Mouse (Mus musculus): ENCODE results near the gene Rapgef1. TPM values are rescaled to one million over a fixed set of nuclear protein-coding genes. Genes with fewer than 3 reads are reported as not detected.

Rapgef1 gene
- total RNA-seq, 2 experiments from 2014 or later: 85.1 to 94.1 TPM

GRCm38 (mm10) chr2:29724664-29725365 lies 105.3 kb downstream of the Rapgef1 start:
- no peak for DNase-seq (ENCODE audit: low spot score)
- intact Hi-C loops (cut with DNase I): no loop called here

- intact Hi-C loops (cut with DNase I): no loop called here
- DNase-seq (ENCODE audit: low spot score): no peak
Observed at GRCm38 (mm10) chr2:29729500-29729899, 110.0 kb downstream of the Rapgef1 start.

DNA sequence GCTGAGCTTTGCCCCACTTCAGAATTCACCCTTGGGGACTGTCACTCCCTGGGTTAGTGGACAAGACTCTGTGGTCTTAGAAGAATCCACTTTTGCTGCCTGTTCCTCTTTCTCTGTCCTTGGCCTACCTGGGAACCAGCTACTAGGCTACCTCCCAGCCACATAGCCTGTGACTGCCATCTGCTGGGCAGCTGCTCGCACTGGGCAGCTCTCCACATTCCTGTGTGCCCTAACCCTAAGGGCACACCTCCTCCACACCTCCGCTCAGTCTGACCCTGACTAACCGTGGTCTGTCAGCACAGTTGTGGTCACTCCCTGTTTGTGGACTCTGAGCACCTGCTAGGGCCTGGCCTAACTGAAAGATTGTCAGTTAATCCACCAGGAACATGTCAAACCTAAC lies 112.0 kb downstream of the Rapgef1 start:
- intact Hi-C loops (cut with DNase I): loop anchor here (2.0 kb wide), 1 partner anchor 113 kb away; the partner anchor contains the start of gene Rapgef1
- DNase-seq (ENCODE audit: low spot score): no peak

GRCm38 (mm10) chr2:29732559-29732958 lies 113.0 kb downstream of the Rapgef1 start:
- intact Hi-C loops (cut with DNase I): no loop called here

DNA sequence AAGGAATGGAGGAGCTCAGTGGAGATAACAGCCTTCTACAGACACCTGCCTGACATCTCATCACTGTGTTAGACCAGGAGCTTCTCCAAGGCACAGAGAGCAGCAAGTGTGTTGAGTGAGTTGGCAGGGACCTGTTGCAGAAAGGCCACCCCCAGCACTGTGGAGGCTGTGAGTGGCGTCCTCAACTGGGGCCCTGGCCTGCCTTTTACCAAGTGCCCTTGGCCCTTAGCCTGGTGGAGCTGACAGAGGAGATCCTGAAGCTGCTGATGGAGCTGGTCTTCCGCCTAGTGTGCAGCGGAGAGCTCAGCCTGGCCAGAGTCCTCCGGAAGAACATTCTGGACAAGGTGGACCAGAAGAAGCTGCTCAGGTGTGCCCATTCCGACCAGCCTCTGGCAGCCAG lies 113.8 kb downstream of the Rapgef1 start:
- intact Hi-C loops (cut with DNase I): no loop called here
- DNase-seq (ENCODE audit: low spot score): no peak

More at GRCm38 (mm10) chr2:29732559-29732958, 113.0 kb downstream of the Rapgef1 start:
- DNase-seq (ENCODE audit: low spot score): no peak

DNA sequence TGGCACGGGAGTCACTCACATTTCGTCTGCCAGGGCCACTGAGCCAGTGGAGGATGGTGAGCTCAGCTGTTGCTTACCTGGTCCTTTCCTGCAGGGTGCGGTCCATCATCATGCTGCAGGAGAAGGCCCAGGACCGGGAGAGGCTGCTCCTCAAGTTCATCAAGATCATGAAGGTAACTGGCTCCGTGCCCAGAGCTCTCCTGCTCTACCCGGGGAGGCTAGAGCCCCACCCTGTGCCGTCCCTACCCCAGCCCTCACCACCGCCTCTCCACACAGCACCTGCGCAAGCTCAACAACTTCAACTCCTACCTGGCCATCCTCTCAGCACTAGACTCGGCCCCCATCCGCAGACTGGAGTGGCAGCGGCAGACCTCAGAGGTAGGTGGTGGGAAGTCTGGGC lies 116.2 kb downstream of the Rapgef1 start:
- DNase-seq (ENCODE audit: low spot score): no peak
- intact Hi-C loops (cut with DNase I): no loop called here

DNA sequence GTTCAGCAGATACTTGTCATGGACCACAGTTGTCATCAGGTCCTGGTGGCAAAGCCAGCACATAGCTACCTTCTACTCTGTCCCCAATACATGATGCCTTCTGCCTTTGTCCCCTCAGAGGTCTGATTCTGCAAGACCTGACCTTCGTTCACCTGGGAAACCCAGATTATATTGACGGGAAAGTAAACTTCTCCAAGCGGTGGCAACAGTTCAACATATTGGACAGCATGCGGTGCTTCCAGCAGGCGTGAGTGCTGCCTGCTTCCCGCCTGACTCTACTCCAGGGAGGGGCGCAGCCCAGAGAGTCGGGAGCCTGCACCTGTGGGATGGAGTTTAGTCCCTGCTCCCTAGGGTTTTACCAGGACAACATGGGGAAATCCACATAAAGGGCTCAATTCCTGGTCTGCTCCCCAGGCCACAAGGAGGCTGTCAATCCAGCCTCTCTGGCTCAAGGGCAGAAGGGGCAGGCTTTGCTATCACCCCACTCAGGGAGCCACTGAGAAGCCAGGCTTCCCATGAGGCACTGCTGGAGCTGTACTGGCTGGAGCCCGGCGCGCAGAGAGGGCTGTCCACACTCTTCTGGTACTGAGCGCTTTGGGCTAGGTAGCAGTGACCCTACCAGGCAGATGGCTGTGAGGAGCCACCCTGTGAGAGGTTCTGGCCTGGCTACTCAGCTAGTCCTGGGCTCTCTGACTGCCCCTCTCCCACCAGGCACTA lies 117.8 kb downstream of the Rapgef1 start:
- DNase-seq (ENCODE audit: low spot score): no peak
- intact Hi-C loops (cut with DNase I): no loop called here

DNA sequence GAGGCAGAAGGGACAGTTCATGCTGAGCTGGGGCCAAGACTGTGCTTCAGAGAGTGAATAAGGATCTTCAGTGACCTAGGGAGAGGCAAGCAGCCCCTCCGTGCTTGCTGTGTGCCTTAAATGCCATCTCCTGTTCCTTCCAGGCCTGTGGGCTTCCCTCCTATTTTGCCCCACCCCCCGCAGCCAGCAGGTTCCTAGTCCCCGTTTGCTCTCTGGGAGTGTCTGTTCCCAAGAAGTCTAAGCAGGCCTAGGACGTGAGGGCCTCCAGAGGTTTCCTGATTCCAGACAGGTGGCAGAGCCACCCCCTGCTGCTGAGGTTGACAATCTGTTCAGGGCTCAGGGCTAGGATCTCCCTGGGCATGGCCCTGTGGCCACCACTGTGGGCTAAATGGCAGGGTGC lies 119.3 kb downstream of the Rapgef1 start:
- no peak for DNase-seq (ENCODE audit: low spot score)
- intact Hi-C loops (cut with DNase I): no loop called here

DNA sequence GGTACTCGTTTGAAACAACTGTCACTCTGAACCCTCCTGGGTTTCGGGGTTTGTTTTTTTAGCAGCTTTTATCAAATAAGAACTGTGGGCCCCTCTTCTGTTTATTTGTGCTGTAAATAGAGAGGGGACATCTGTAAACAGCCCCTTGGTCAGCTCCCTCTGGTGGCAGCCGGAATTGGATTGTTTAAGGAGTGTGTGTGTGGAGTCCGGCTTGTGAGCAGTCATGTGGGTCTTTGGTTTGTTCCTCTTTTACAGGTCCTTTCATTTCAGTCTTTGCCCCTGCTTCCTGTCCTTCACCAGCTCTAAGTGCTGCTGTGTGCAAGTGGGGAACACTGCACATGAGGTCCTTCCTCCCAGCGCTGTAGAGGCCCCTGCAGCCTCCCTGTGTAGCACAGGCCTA lies 119.8 kb downstream of the Rapgef1 start:
- intact Hi-C loops (cut with DNase I): no loop called here
- no peak for DNase-seq (ENCODE audit: low spot score)

DNA sequence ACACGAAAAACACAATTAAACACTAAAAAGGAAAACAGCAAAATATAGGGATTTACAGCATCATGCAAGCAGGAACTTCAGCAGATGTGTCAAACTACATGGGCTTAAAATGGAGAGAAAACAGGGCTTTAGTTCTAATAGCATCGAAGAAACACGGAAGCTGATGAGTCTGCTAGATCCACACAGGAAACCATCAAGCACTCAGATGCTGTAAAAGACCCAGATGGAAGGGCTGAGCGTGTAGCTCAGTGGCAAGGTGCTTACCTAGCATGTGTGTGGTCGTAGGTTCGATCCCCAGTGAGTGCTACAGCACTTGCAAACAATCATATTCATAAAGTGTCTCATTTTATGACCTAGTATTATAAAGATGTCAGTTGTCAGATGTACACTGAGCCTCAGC lies 121.7 kb downstream of the Rapgef1 start:
- DNase-seq (ENCODE audit: low spot score): no peak
- intact Hi-C loops (cut with DNase I): no loop called here

DNA sequence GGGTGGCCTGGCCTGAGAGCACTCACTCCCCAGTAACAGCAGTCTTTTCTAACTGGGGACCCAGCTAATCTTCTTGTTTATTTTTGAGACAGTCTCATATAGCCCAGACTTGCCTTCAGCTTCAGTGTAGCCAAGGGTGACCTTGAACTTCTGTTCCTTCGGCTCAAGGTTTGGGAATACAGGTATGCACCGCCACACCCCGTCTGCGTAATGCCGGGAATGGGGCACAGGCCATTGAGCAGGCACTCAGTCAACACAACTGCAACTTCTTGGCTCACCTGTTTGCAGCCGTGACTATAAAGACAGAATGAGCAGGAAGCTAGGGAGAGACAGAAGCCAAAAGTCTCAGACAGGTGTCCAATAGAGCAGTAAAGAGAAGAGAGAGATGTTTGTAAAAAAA lies 124.7 kb downstream of the Rapgef1 start:
- DNase-seq (ENCODE audit: low spot score): no peak
- intact Hi-C loops (cut with DNase I): no loop called here

GRCm38 (mm10) chr2:29747188-29747782 lies 127.8 kb downstream of the Rapgef1 start:
- intact Hi-C loops (cut with DNase I): no loop called here

GRCm38 (mm10) chr2:29747852-29748251 lies 128.3 kb downstream of the Rapgef1 start:
- DNase-seq (ENCODE audit: low spot score): no peak
- intact Hi-C loops (cut with DNase I): no loop called here

More at GRCm38 (mm10) chr2:29747188-29747782, 127.8 kb downstream of the Rapgef1 start:
- DNase-seq (ENCODE audit: low spot score): no peak

DNA sequence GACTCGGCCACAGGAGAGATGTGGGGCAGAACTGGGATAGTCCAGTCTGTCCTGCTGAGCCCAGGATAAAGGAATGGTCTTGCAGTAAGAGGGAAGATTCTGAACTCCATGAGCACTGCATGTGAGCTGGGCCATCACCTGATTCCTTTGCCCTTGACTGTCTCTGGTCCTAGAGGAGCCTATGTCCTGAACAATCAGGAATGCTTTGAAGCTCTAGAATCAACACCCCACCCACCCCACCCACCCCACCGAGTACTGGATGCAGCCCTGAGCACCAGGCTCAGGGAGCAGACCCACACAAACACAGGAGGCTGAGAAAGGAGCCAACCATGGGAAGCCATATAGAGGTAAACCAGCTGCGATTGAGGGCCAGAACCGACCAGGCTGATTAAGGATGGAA lies 129.0 kb downstream of the Rapgef1 start:
- intact Hi-C loops (cut with DNase I): no loop called here
- no peak for DNase-seq (ENCODE audit: low spot score)

GRCm38 (mm10) chr2:29751497-29751896 lies 132.0 kb downstream of the Rapgef1 start, which contains the start of gene Gm13420:
Gene Gm13420 (minus strand): TSS chr2:29751685.
- DNase-seq (ENCODE audit: low spot score): no peak
- intact Hi-C loops (cut with DNase I): no loop called here

DNA sequence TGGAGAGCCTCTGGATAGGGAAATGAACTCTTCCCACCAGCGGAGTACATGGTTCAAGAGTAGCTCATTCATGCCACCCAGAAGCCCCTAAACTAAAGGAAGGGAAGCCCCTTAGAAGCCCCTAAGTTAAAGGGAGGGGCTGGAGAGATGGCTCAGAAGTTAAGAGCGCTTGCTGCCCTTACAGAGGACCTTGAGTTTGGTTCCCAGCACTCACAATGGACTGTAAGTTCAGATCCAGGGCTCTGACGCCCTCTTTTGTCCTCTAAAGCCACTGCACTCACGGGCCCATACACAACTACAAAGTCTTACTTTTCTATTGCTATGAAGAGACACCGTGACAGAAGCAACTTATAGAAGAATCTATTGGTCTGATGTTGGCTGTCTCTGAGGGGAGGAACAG lies 132.9 kb downstream of the Rapgef1 start:
- no peak for DNase-seq (ENCODE audit: low spot score)
- intact Hi-C loops (cut with DNase I): no loop called here

DNA sequence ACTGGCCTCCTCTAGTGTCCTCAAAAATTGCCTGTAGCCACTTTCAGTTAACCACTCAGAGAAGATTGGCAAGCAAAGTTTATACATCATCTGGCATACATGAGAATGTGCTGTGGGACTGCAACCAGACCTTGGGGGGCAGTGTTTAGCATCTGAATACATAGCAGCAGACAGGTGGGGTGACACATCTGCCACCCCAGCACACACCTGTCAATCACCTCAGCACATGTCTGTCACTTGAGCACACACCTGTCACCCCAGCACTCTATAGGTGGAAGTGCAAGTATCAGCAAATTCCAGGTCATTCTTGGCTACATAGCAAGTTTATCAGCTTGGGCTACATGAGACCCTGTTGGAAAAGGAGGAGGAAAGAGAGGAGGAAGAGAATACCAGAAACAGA lies 136.2 kb downstream of the Rapgef1 start:
- no peak for DNase-seq (ENCODE audit: low spot score)
- intact Hi-C loops (cut with DNase I): no loop called here

DNA sequence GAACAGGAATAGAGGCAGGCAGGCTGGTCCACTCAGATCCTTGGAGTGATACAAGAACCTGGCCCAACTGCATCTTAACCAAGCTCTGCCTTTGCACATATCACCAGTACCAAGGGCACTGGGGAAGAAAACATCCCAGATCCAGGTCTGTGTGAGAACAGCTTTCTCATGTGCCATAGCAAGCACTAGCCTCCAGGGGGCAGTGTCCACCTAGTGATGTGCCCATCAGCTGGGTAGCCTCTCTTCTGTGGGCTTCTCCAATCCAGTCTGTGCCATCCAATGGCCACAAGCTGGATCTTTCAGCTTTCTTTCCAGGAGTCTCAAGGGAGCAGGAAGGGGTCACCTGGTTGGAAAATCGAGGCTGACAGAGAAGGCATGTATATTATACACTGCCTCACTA lies 145.3 kb downstream of the Rapgef1 start:
- intact Hi-C loops (cut with DNase I): loop anchor here (2.0 to 5.0 kb wide), 2 partner anchors 52 to 92 kb away; no protein-coding TSS in a partner anchor
- DNase-seq (ENCODE audit: low spot score): no peak

GRCm38 (mm10) chr2:29767976-29768709 lies 148.6 kb downstream of the Rapgef1 start:
- DNase-seq (ENCODE audit: low spot score): no peak
- intact Hi-C loops (cut with DNase I): loop anchor here (5.0 kb wide), 1 partner anchor 89 kb away; no protein-coding TSS in a partner anchor

DNA sequence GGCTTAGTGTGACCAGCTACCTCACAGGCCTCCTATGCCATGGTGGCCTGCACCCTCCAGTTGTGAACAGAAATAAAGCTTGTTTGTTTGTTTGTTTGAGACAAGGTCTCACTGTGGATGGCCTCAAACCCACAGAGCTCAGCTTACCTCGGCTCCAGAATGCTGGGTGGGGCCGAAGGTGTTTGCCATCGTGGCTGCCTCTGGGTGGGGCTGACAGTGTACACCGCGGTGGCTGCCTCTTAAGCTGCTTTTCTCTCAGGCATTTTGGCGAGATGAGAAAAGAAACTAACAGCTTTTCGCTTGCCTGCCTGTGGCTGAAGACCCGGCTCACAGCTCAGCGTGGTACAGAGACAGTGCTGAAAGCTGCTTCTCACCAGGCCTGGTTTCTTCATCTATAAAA lies 149.4 kb downstream of the Rapgef1 start:
- intact Hi-C loops (cut with DNase I): loop anchor here (5.0 kb wide), 1 partner anchor 88 kb away; no protein-coding TSS in a partner anchor
- no peak for DNase-seq (ENCODE audit: low spot score)
